Mouse (Mus musculus): ENCODE data around the gene Pepd.

Pepd gene

GRCm38 (mm10) chr7:35054977-35055618 lies 142.9 kb downstream of the Pepd start:
- no peak for DNase-seq (ENCODE audit: extremely low spot score, low read depth, low spot score)

GRCm38 (mm10) chr7:35055619-35056435 lies 143.6 kb downstream of the Pepd start:
- no peak for DNase-seq (ENCODE audit: extremely low spot score, low read depth, low spot score)

GRCm38 (mm10) chr7:35056436-35056864 lies 144.3 kb downstream of the Pepd start, which contains the start of gene Cebpg:
TSS of gene Cebpg (minus strand) at chr7:35056573.
- DNase-seq (ENCODE audit: extremely low spot score, low read depth, low spot score) = no peak

GRCm38 (mm10) chr7:35056999-35057398 lies 144.8 kb downstream of the Pepd start:
- DNase-seq (ENCODE audit: extremely low spot score, low read depth, low spot score) = no peak

GRCm38 (mm10) chr7:35057569-35057968 lies 145.4 kb downstream of the Pepd start:
- DNase-seq (ENCODE audit: extremely low spot score, low read depth, low spot score) = no peak

- DNase-seq (ENCODE audit: extremely low spot score, low read depth, low spot score) = no peak
Measured at GRCm38 (mm10) chr7:35058329-35058728, 146.2 kb downstream of the Pepd start.

GRCm38 (mm10) chr7:35059467-35059866 lies 147.3 kb downstream of the Pepd start:
- DNase-seq (ENCODE audit: extremely low spot score, low read depth, low spot score) = no peak

- DNase-seq (ENCODE audit: extremely low spot score, low read depth, low spot score) = no peak
Measured at GRCm38 (mm10) chr7:35064286-35065258, 152.4 kb downstream of the Pepd start.

GRCm38 (mm10) chr7:35065958-35066357 lies 153.8 kb downstream of the Pepd start:
- no peak for DNase-seq (ENCODE audit: extremely low spot score, low read depth, low spot score)

- DNase-seq (ENCODE audit: extremely low spot score, low read depth, low spot score) = no peak
Measured at GRCm38 (mm10) chr7:35066640-35067212, 154.5 kb downstream of the Pepd start.

- DNase-seq (ENCODE audit: extremely low spot score, low read depth, low spot score) = no peak
Measured at GRCm38 (mm10) chr7:35076645-35077044, 164.5 kb downstream of the Pepd start.

GRCm38 (mm10) chr7:35080843-35081338 lies 168.7 kb downstream of the Pepd start:
- DNase-seq (ENCODE audit: extremely low spot score, low read depth, low spot score) = no peak

GRCm38 (mm10) chr7:35081406-35082104 lies 169.4 kb downstream of the Pepd start:
- no peak for DNase-seq (ENCODE audit: extremely low spot score, low read depth, low spot score)

- no peak for DNase-seq (ENCODE audit: extremely low spot score, low read depth, low spot score)
Measured at GRCm38 (mm10) chr7:35084565-35085360, 172.6 kb downstream of the Pepd start.

- no peak for DNase-seq (ENCODE audit: extremely low spot score, low read depth, low spot score)
Measured at GRCm38 (mm10) chr7:35086271-35086861, 174.2 kb downstream of the Pepd start.

GRCm38 (mm10) chr7:35090550-35090949 lies 178.4 kb downstream of the Pepd start:
- DNase-seq (ENCODE audit: extremely low spot score, low read depth, low spot score) = no peak
